Mouse (Mus musculus): ENCODE results near the gene Nlgn3. TPM values are rescaled to one million over a fixed set of nuclear protein-coding genes. Genes with fewer than 3 reads are reported as not detected.

The Nlgn3 gene
- polyA plus RNA-seq (2014; fragmentation: Nextera tagmentation; extraction: Ambion mirVana): 24.0 and 25.1 TPM in 2 replicates

GRCm38 (mm10) chrX:101299055-101299454 lies at the start of gene Nlgn3:
TSS of gene Nlgn3 (plus strand) at chrX:101299168.
- Histone ChIP-seq H3K36me3 (ENCODE audit: control insufficient read depth, insufficient read depth, low read length) (no peaks in the 10 kb centered on the region; the same call in 1 of the 2 replicates), H3K27me3 (ENCODE audit: control insufficient read depth, insufficient read depth, low read length) (no peaks in the 10 kb centered on the region), H3K27ac (ENCODE audit: low read depth, low read length) (0 out of 2 replicates have a peak within 1 kb of the TSS, but pooled peaks have one; percentile 10), H3K9ac (ENCODE audit: low read length) (peak within 1 kb of the TSS; percentile 52), H3K4me3 (ENCODE audit: low read depth, low read length) (peak within 1 kb of the TSS; percentile 37), H3K9me3 (ENCODE audit: control insufficient read depth, low read length) (no peaks in the 10 kb centered on the region), H3K4me1 (ENCODE audit: control insufficient read depth, insufficient read depth, low read length) (no peaks in the 10 kb centered on the region), H3K4me2 (ENCODE audit: low read depth) (peak within 1 kb of the TSS; percentile 46)
- ATAC-seq (ENCODE audit: insufficient read depth, low FRiP score, low TSS enrichment) (peak; percentile 29; the same call in 1 of the 2 replicates), DNase-seq (ENCODE audit: low spot score) (peak; percentile 44)
- 10% methylated on average over 14 of the region's 24 CpGs for WGBS

GRCm38 (mm10) chrX:101253952-101254729 lies 44.8 kb upstream of the Nlgn3 start, which contains the start of gene Foxo4:
TSS of gene Foxo4 (plus strand) at chrX:101254528.
- peak within 1 kb of the TSS; percentile 59 for H3K4me2 ChIP-seq (ENCODE audit: low read depth)
- WGBS: 22% methylated on average over 47 of the region's 47 CpGs
- 0 out of 2 replicates have a peak, but pooled peaks cover 2% of the 10 kb centered on the region for H3K27me3 ChIP-seq (ENCODE audit: control insufficient read depth, insufficient read depth, low read length)
- peak within 1 kb of the TSS; percentile 49 for H3K9ac ChIP-seq (ENCODE audit: low read length)
- peak within 1 kb of the TSS; percentile 49 for H3K4me3 ChIP-seq (ENCODE audit: low read depth, low read length)
- DNase-seq (ENCODE audit: low spot score): peak; percentile 87
- H3K9me3 ChIP-seq (ENCODE audit: control insufficient read depth, low read length): no peaks in the 10 kb centered on the region
- H3K4me1 ChIP-seq (ENCODE audit: control insufficient read depth, insufficient read depth, low read length): no peaks in the 10 kb centered on the region
- no peaks in the 10 kb centered on the region for H3K36me3 ChIP-seq (ENCODE audit: control insufficient read depth, insufficient read depth, low read length)
- peak; percentile 84 for ATAC-seq (ENCODE audit: insufficient read depth, low FRiP score, low TSS enrichment)
- H3K27ac ChIP-seq (ENCODE audit: low read depth, low read length): no peak within 1 kb of the TSS

GRCm38 (mm10) chrX:101254740-101255139 lies 44.2 kb upstream of the Nlgn3 start:
- H3K36me3 ChIP-seq (ENCODE audit: control insufficient read depth, insufficient read depth, low read length): no peaks in the 10 kb centered on the region

GRCm38 (mm10) chrX:101256603-101257002 lies 42.4 kb upstream of the Nlgn3 start:
- ATAC-seq (ENCODE audit: insufficient read depth, low FRiP score, low TSS enrichment) (no peak), DNase-seq (ENCODE audit: low spot score) (no peak)
- WGBS: 85% methylated on average over 13 of the region's 13 CpGs
- H3K4me1 ChIP-seq (ENCODE audit: control insufficient read depth, insufficient read depth, low read length): no peaks in the 10 kb centered on the region
- H3K9ac ChIP-seq (ENCODE audit: low read length): no peak overlapping the region
- no peaks in the 10 kb centered on the region for H3K9me3 ChIP-seq (ENCODE audit: control insufficient read depth, low read length)
- H3K27ac ChIP-seq (ENCODE audit: low read depth, low read length): no peak overlapping the region
- no peak overlapping the region for H3K4me3 ChIP-seq (ENCODE audit: low read depth, low read length)
- H3K27me3 ChIP-seq (ENCODE audit: control insufficient read depth, insufficient read depth, low read length): 0 out of 2 replicates have a peak, but pooled peaks cover 2% of the 10 kb centered on the region
- H3K36me3 ChIP-seq (ENCODE audit: control insufficient read depth, insufficient read depth, low read length): no peaks in the 10 kb centered on the region
- no peak overlapping the region for H3K4me2 ChIP-seq (ENCODE audit: low read depth)

More at GRCm38 (mm10) chrX:101254740-101255139, 44.2 kb upstream of the Nlgn3 start:
- H3K9ac ChIP-seq (ENCODE audit: low read length): peak overlapping the region; percentile 49
- no peaks in the 10 kb centered on the region for H3K9me3 ChIP-seq (ENCODE audit: control insufficient read depth, low read length)
- 26% methylated on average over 26 of the region's 26 CpGs for WGBS
- no peaks in the 10 kb centered on the region for H3K4me1 ChIP-seq (ENCODE audit: control insufficient read depth, insufficient read depth, low read length)
- H3K27me3 ChIP-seq (ENCODE audit: control insufficient read depth, insufficient read depth, low read length): 0 out of 2 replicates have a peak, but pooled peaks cover 2% of the 10 kb centered on the region
- DNase-seq (ENCODE audit: low spot score) (no peak), ATAC-seq (ENCODE audit: insufficient read depth, low FRiP score, low TSS enrichment) (peak; percentile 10; the same call in 1 of the 2 replicates)
- peak overlapping the region; percentile 49 for H3K4me3 ChIP-seq (ENCODE audit: low read depth, low read length)
- peak overlapping the region; percentile 59 for H3K4me2 ChIP-seq (ENCODE audit: low read depth)
- H3K27ac ChIP-seq (ENCODE audit: low read depth, low read length): no peak overlapping the region

- peak; percentile 58 for DNase-seq (ENCODE audit: low spot score)
- WGBS: 24% methylated on average over 12 of the region's 13 CpGs
Observed at GRCm38 (mm10) chrX:101260441-101261325, 38.3 kb upstream of the Nlgn3 start.

GRCm38 (mm10) chrX:101263892-101264291 lies 35.1 kb upstream of the Nlgn3 start, which contains the start of gene Gm614:
TSS of gene Gm614 (minus strand) at chrX:101263992.
- H3K9ac ChIP-seq (ENCODE audit: low read length): no peak within 1 kb of the TSS
- no peaks in the 10 kb centered on the region for H3K36me3 ChIP-seq (ENCODE audit: control insufficient read depth, insufficient read depth, low read length)
- no peaks in the 10 kb centered on the region for H3K9me3 ChIP-seq (ENCODE audit: control insufficient read depth, low read length)
- 92% methylated on average over 1 of the region's 1 CpGs for WGBS
- 0 out of 2 replicates have a peak, but pooled peaks cover 4% of the 10 kb centered on the region for H3K4me1 ChIP-seq (ENCODE audit: control insufficient read depth, insufficient read depth, low read length)
- no peaks in the 10 kb centered on the region for H3K27me3 ChIP-seq (ENCODE audit: control insufficient read depth, insufficient read depth, low read length)
- no peak within 1 kb of the TSS for H3K27ac ChIP-seq (ENCODE audit: low read depth, low read length)
- no peak within 1 kb of the TSS for H3K4me3 ChIP-seq (ENCODE audit: low read depth, low read length)
- DNase-seq (ENCODE audit: low spot score): no peak
- no peak within 1 kb of the TSS for H3K4me2 ChIP-seq (ENCODE audit: low read depth)
- ATAC-seq (ENCODE audit: insufficient read depth, low FRiP score, low TSS enrichment): no peak

More at GRCm38 (mm10) chrX:101260441-101261325, 38.3 kb upstream of the Nlgn3 start:
- peak overlapping the region; percentile 74 for H3K27ac ChIP-seq (ENCODE audit: low read depth, low read length)
- H3K4me3 ChIP-seq (ENCODE audit: low read depth, low read length): no peak overlapping the region
- H3K4me2 ChIP-seq (ENCODE audit: low read depth): no peak overlapping the region; the same call in 1 of the 2 replicates
- ATAC-seq (ENCODE audit: insufficient read depth, low FRiP score, low TSS enrichment): peak; percentile 80
- no peak overlapping the region for H3K9ac ChIP-seq (ENCODE audit: low read length)
- H3K27me3 ChIP-seq (ENCODE audit: control insufficient read depth, insufficient read depth, low read length): 0 out of 2 replicates have a peak, but pooled peaks cover 2% of the 10 kb centered on the region
- no peaks in the 10 kb centered on the region for H3K36me3 ChIP-seq (ENCODE audit: control insufficient read depth, insufficient read depth, low read length)
- no peaks in the 10 kb centered on the region for H3K9me3 ChIP-seq (ENCODE audit: control insufficient read depth, low read length)
- H3K4me1 ChIP-seq (ENCODE audit: control insufficient read depth, insufficient read depth, low read length): 0 out of 2 replicates have a peak, but pooled peaks cover 4% of the 10 kb centered on the region

- Histone ChIP-seq H3K4me1 (ENCODE audit: control insufficient read depth, insufficient read depth, low read length) (0 out of 2 replicates have a peak, but pooled peaks cover 4% of the 10 kb centered on the region), H3K36me3 (ENCODE audit: control insufficient read depth, insufficient read depth, low read length) (no peaks in the 10 kb centered on the region), H3K27me3 (ENCODE audit: control insufficient read depth, insufficient read depth, low read length) (no peaks in the 10 kb centered on the region), H3K4me2 (ENCODE audit: low read depth) (no peak overlapping the region), H3K9ac (ENCODE audit: low read length) (no peak overlapping the region), H3K27ac (ENCODE audit: low read depth, low read length) (no peak overlapping the region), H3K9me3 (ENCODE audit: control insufficient read depth, low read length) (no peaks in the 10 kb centered on the region), H3K4me3 (ENCODE audit: low read depth, low read length) (no peak overlapping the region)
- ATAC-seq (ENCODE audit: insufficient read depth, low FRiP score, low TSS enrichment) (no peak), DNase-seq (ENCODE audit: low spot score) (no peak)
- WGBS: 95% methylated on average over 6 of the region's 6 CpGs
Observed at GRCm38 (mm10) chrX:101266631-101267030, 32.3 kb upstream of the Nlgn3 start.

- Histone ChIP-seq H3K4me1 (ENCODE audit: control insufficient read depth, insufficient read depth, low read length) (0 out of 2 replicates have a peak, but pooled peaks cover 4% of the 10 kb centered on the region), H3K4me2 (ENCODE audit: low read depth) (no peak within 1 kb of the TSS), H3K27ac (ENCODE audit: low read depth, low read length) (no peak within 1 kb of the TSS), H3K27me3 (ENCODE audit: control insufficient read depth, insufficient read depth, low read length) (no peaks in the 10 kb centered on the region), H3K9me3 (ENCODE audit: control insufficient read depth, low read length) (no peaks in the 10 kb centered on the region), H3K36me3 (ENCODE audit: control insufficient read depth, insufficient read depth, low read length) (no peaks in the 10 kb centered on the region), H3K4me3 (ENCODE audit: low read depth, low read length) (no peak within 1 kb of the TSS), H3K9ac (ENCODE audit: low read length) (no peak within 1 kb of the TSS)
- no peak for DNase-seq (ENCODE audit: low spot score)
- WGBS: 69% methylated on average over 5 of the region's 5 CpGs
- no peak for ATAC-seq (ENCODE audit: insufficient read depth, low FRiP score, low TSS enrichment)
Observed at GRCm38 (mm10) chrX:101268025-101268754, 30.8 kb upstream of the Nlgn3 start, which contains the start of gene Il2rg. TSS of gene Il2rg (minus strand) at chrX:101268255.
